Mouse (Mus musculus) forebrain, embryonic 11.5 days (tissue): Measurements from ENCODE around the gene Gpr157. TPM values are rescaled to one million over a fixed set of nuclear protein-coding genes. Genes with fewer than 3 reads are reported as not detected.

Experiments
- ATAC-seq: fragments of 200-750 bp; cut with Nextera tagmentation; replicated peaks from 2 replicates; pipeline ENCODE4 v1.8.0; 2017; ENCODE audit warnings: moderate TSS enrichment; ENCODE audit not compliant: low FRiP score
- DNase-seq: peaks from one replicate; pipeline ENCODE4 v3.0.0-alpha.2; 2017; ENCODE audit warnings: low spot score
- H3K27ac ChIP-seq: fragments of 300-500 bp; sonication (generic); 2 replicates; pipeline ENCODE4 v1.5.1; 2014; ENCODE audit warnings: low read depth, low read length
- H3K27me3 ChIP-seq: fragments of 300-500 bp; sonication (generic); 2 replicates; pipeline ENCODE4 v1.6.1; 2014; ENCODE audit warnings: mild to moderate bottlenecking, low read length, mixed read lengths; ENCODE audit not compliant: control insufficient read depth, insufficient read depth
- H3K36me3 ChIP-seq: fragments of 300-500 bp; sonication (generic); 2 replicates; pipeline ENCODE4 v1.6.1; 2014; ENCODE audit warnings: mild to moderate bottlenecking, low read length, moderate library complexity, mixed read lengths; ENCODE audit not compliant: control insufficient read depth, insufficient read depth
- H3K4me1 ChIP-seq: fragments of 300-500 bp; sonication (generic); replicated peaks from 2 replicates; pipeline ENCODE4 v1.6.1; 2014; ENCODE audit warnings: low read length, mixed read lengths; ENCODE audit not compliant: control insufficient read depth, insufficient read depth
- H3K4me2 ChIP-seq: fragments of 300-500 bp; sonication (generic); 2 replicates; pipeline ENCODE4 v1.6.1; 2014; ENCODE audit warnings: low read depth, mild to moderate bottlenecking, low read length, moderate library complexity, mixed read lengths; ENCODE audit not compliant: severe bottlenecking
- H3K4me3 ChIP-seq: fragments of 300-500 bp; sonication (generic); 2 replicates; pipeline ENCODE4 v1.5.1; 2014; ENCODE audit warnings: low read depth, low read length
- H3K9ac ChIP-seq: fragments of 300-500 bp; sonication (generic); 2 replicates; pipeline ENCODE4 v1.6.1; 2014; ENCODE audit warnings: low read length
- H3K9me3 ChIP-seq: fragments of 300-500 bp; sonication (generic); 2 replicates; pipeline ENCODE4 v1.6.1; 2016; ENCODE audit warnings: low read length, mixed read lengths; ENCODE audit not compliant: control insufficient read depth
- WGBS: fragments of 180-500 bp; shearing (Covaris S2); extraction: QIAGEN DNeasy Blood & Tissue Kit; methylation state at CpG from one replicate; pipeline ENCODE4 v1.1.7; 2014; 5-methylcytosine and 5-hydroxymethylcytosine counted together
- polyA plus RNA-seq: library from polyadenylated mRNA; unstranded; fragments of >200 nt; fragmentation: Nextera tagmentation; extraction: Ambion mirVana; gene quantifications from 2 replicates; pipeline ENCODE4 v1.2.1, GENCODE M21; 2014

The Gpr157 gene
- polyA plus RNA-seq, 1 experiment from 2014 or later: 0.24 TPM

GRCm38 (mm10) chr4:150137368-150138083, 50.4 kb downstream of the Gpr157 start:
- ATAC-seq (peak; percentile 9; the same call in 1 of the 2 replicates), DNase-seq (no peak)
- no peak overlapping the region for H3K9ac ChIP-seq
- H3K4me3 ChIP-seq: no peak overlapping the region
- H3K4me1 ChIP-seq: peaks cover 6% of the 10 kb centered on the region
- no peak overlapping the region for H3K27ac ChIP-seq
- H3K9me3 ChIP-seq: no peaks in the 10 kb centered on the region
- WGBS: 87% methylated on average over 7 of the region's 7 CpGs
- no peaks in the 10 kb centered on the region for H3K36me3 ChIP-seq
- H3K27me3 ChIP-seq: no peaks in the 10 kb centered on the region
- H3K4me2 ChIP-seq: no peak overlapping the region

- Histone ChIP-seq H3K9ac (no peak overlapping the region), H3K27ac (no peak overlapping the region), H3K27me3 (no peaks in the 10 kb centered on the region), H3K4me1 (peaks cover 2% of the 10 kb centered on the region; the same call in 1 of the 2 replicates), H3K4me3 (no peak overlapping the region; the same call in 1 of the 2 replicates), H3K9me3 (no peaks in the 10 kb centered on the region), H3K4me2 (peak overlapping the region; percentile 21; the same call in 1 of the 2 replicates), H3K36me3 (no peaks in the 10 kb centered on the region)
- 39% methylated on average over 9 of the region's 9 CpGs for WGBS
- DNase-seq (peak; percentile 77), ATAC-seq (peak; percentile 82)
Measured at GRCm38 (mm10) chr4:150138084-150138543, 50.9 kb downstream of the Gpr157 start.

GRCm38 (mm10) chr4:150139090-150139489, 51.9 kb downstream of the Gpr157 start:
- H3K4me3 ChIP-seq: no peak overlapping the region
- no peak overlapping the region for H3K27ac ChIP-seq
- DNase-seq (no peak), ATAC-seq (no peak)
- no peaks in the 10 kb centered on the region for H3K27me3 ChIP-seq
- no peaks in the 10 kb centered on the region for H3K9me3 ChIP-seq
- H3K4me2 ChIP-seq: no peak overlapping the region
- 72% methylated on average over 13 of the region's 13 CpGs for WGBS
- no peaks in the 10 kb centered on the region for H3K36me3 ChIP-seq
- H3K9ac ChIP-seq: no peak overlapping the region
- H3K4me1 ChIP-seq: peaks cover 2% of the 10 kb centered on the region; the same call in 1 of the 2 replicates

GRCm38 (mm10) chr4:150140346-150140745, 53.2 kb downstream of the Gpr157 start:
- 82% methylated on average over 7 of the region's 7 CpGs for WGBS
- ATAC-seq: no peak

GRCm38 (mm10) chr4:150144242-150144641, 57.1 kb downstream of the Gpr157 start:
- ATAC-seq (no peak), DNase-seq (no peak)

More at GRCm38 (mm10) chr4:150140346-150140745, 53.2 kb downstream of the Gpr157 start:
- no peak overlapping the region for H3K4me3 ChIP-seq
- H3K27me3 ChIP-seq: no peaks in the 10 kb centered on the region
- no peaks in the 10 kb centered on the region for H3K36me3 ChIP-seq
- no peak overlapping the region for H3K27ac ChIP-seq
- H3K9ac ChIP-seq: no peak overlapping the region
- peaks cover 2% of the 10 kb centered on the region; the same call in 1 of the 2 replicates for H3K4me1 ChIP-seq
- H3K9me3 ChIP-seq: no peaks in the 10 kb centered on the region
- no peak overlapping the region for H3K4me2 ChIP-seq
- no peak for DNase-seq

GRCm38 (mm10) chr4:150146286-150146685, 59.1 kb downstream of the Gpr157 start:
- H3K9me3 ChIP-seq: no peaks in the 10 kb centered on the region; the same call in 1 of the 2 replicates
- ATAC-seq (no peak), DNase-seq (no peak)
- no peaks in the 10 kb centered on the region for H3K27me3 ChIP-seq
- H3K4me1 ChIP-seq: no peaks in the 10 kb centered on the region
- no peak overlapping the region for H3K9ac ChIP-seq
- H3K4me3 ChIP-seq: no peak overlapping the region
- no peak overlapping the region for H3K4me2 ChIP-seq
- WGBS: 85% methylated on average over 4 of the region's 4 CpGs
- H3K36me3 ChIP-seq: no peaks in the 10 kb centered on the region
- no peak overlapping the region for H3K27ac ChIP-seq

More at GRCm38 (mm10) chr4:150144242-150144641, 57.1 kb downstream of the Gpr157 start:
- H3K27ac ChIP-seq: no peak overlapping the region
- no peaks in the 10 kb centered on the region for H3K4me1 ChIP-seq
- H3K9me3 ChIP-seq: no peaks in the 10 kb centered on the region; the same call in 1 of the 2 replicates
- H3K9ac ChIP-seq: no peak overlapping the region
- WGBS: 23% methylated on average over 12 of the region's 12 CpGs
- no peaks in the 10 kb centered on the region for H3K27me3 ChIP-seq
- H3K36me3 ChIP-seq: no peaks in the 10 kb centered on the region
- no peak overlapping the region for H3K4me3 ChIP-seq
- H3K4me2 ChIP-seq: no peak overlapping the region

- Histone ChIP-seq H3K4me1 (no peaks in the 10 kb centered on the region), H3K27me3 (no peaks in the 10 kb centered on the region), H3K4me2 (no peak overlapping the region), H3K27ac (no peak overlapping the region), H3K9me3 (no peaks in the 10 kb centered on the region; the same call in 1 of the 2 replicates), H3K9ac (no peak overlapping the region), H3K4me3 (no peak overlapping the region), H3K36me3 (no peaks in the 10 kb centered on the region)
- no peak for ATAC-seq
- 81% methylated on average over 7 of the region's 7 CpGs for WGBS
- no peak for DNase-seq
Measured at GRCm38 (mm10) chr4:150151045-150151444, 63.9 kb downstream of the Gpr157 start.

- no peaks in the 10 kb centered on the region for H3K27me3 ChIP-seq
- 88% methylated on average over 8 of the region's 8 CpGs for WGBS
- ATAC-seq (no peak), DNase-seq (no peak)
- H3K27ac ChIP-seq: no peak overlapping the region
- no peak overlapping the region for H3K4me3 ChIP-seq
- H3K4me1 ChIP-seq: no peaks in the 10 kb centered on the region
- no peaks in the 10 kb centered on the region; the same call in 1 of the 2 replicates for H3K9me3 ChIP-seq
- no peak overlapping the region for H3K9ac ChIP-seq
- H3K4me2 ChIP-seq: no peak overlapping the region
- no peaks in the 10 kb centered on the region for H3K36me3 ChIP-seq
Measured at GRCm38 (mm10) chr4:150152483-150152882, 65.3 kb downstream of the Gpr157 start.
